Mouse (Mus musculus) cerebellum, adult 2 months (tissue): ENCODE measurements around the gene Ube2l6. TPM values are rescaled to one million over a fixed set of nuclear protein-coding genes. Genes with fewer than 3 reads are reported as not detected.
"Not testable (repeated sequence)": the region's sequence is repeated elsewhere in the genome, so short reads cannot be mapped to it uniquely, and the experiment has no call there.

Source experiments
- DNase-seq, 2 experiments: peaks; one replicate each; pipeline ENCODE4 v3.0.0; 2021
- H3K27ac ChIP-seq: fragments of 200-500 bp; 2 replicates; pipeline ENCODE4 v1.5.1; 2012; ENCODE audit warnings: low read length, control low read depth, inconsistent platforms; ENCODE audit not compliant: insufficient read depth
- H3K27me3 ChIP-seq: fragments of 200-500 bp; 2 replicates; pipeline ENCODE4 v1.6.1; 2012; ENCODE audit warnings: inconsistent platforms, mild to moderate bottlenecking, low read length, moderate library complexity; ENCODE audit not compliant: control insufficient read depth, insufficient read depth
- H3K4me1 ChIP-seq: fragments of 200-500 bp; 2 replicates; pipeline ENCODE4 v1.6.1; 2011; ENCODE audit warnings: low read length; ENCODE audit not compliant: control insufficient read depth, insufficient read depth
- H3K4me3 ChIP-seq: fragments of 200-500 bp; replicated peaks from 2 replicates; pipeline ENCODE3; 2011; ENCODE audit warnings: mild to moderate bottlenecking, low read depth, low read length, control low read depth; ENCODE audit not compliant: insufficient read depth
- CTCF ChIP-seq: fragments of 200-500 bp; IDR thresholded peaks from 2 replicates; pipeline ENCODE4 v1.5.1; 2011; ENCODE audit warnings: low read depth, mild to moderate bottlenecking, control low read depth, low read length, moderate library complexity, borderline replicate concordance; ENCODE audit not compliant: insufficient read depth
- POLR2A ChIP-seq: fragments of 200-500 bp; IDR thresholded peaks from 2 replicates; pipeline ENCODE4 v1.6.1; 2011; ENCODE audit warnings: low read length, control low read depth, borderline replicate concordance; ENCODE audit not compliant: insufficient read depth
- WGBS: fragments of 180-500 bp; shearing (Covaris S2); methylation state at CpG from one replicate; pipeline ENCODE4 v1.1.7; 2018; 5-methylcytosine and 5-hydroxymethylcytosine counted together
- polyA plus RNA-seq: library from polyadenylated mRNA; depleted of rRNA; stranded (reverse); fragments of >200 nt; gene quantifications from 2 replicates; pipeline ENCODE4 v1.2.3, GENCODE M21; 2012

Ube2l6 gene
- polyA plus RNA-seq, 1 experiment: 7.8 TPM

DNA sequence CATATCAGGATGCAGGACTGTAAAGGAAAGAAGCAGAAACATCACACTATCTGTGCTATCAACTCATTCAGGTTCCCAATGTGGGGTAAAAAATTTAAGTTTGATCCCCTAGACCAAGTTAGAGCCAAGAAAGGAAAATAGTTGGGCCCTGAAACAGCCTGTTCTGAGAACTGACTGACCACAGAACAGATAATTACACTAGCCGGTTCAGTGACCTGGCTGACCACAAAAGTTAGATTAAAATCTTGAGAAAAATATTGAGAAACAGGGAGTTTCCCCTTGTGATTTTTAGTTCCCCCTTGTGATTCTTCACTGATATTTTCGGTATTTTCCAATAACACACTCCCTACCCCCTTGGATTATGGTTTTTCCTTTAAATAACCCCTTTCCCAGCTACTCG is 4.8 kb upstream of the Ube2l6 start:
- Histone ChIP-seq H3K4me3 (no peak overlapping the region), H3K27ac (no peak overlapping the region), H3K27me3 (no peaks in the 10 kb centered on the region), H3K4me1 (no peaks in the 10 kb centered on the region)
- no peak for TF ChIP-seq POLR2A
- TF ChIP-seq CTCF: no peak
- DNase-seq: no peak
- 91% methylated on average over 3 of the region's 3 CpGs for WGBS

- WGBS: 4% methylated on average over 13 of the region's 13 CpGs
- TF ChIP-seq CTCF (peak; percentile 89), POLR2A (no peak)
- DNase-seq: peak; percentile 82 to 86
- Histone ChIP-seq H3K4me3 (peak overlapping the region; percentile 66), H3K27ac (peak overlapping the region; percentile 16; the same call in 1 of the 2 replicates), H3K4me1 (no peaks in the 10 kb centered on the region), H3K27me3 (no peaks in the 10 kb centered on the region)
Observed at GRCm38 (mm10) chr2:84797833-84798492, 665 bp upstream of the Ube2l6 start.

GRCm38 (mm10) chr2:84799041-84799561 is 473 bp downstream of the Ube2l6 start:
- H3K27ac ChIP-seq: no peak overlapping the region
- peak; percentile 64 to 72 for DNase-seq

GRCm38 (mm10) chr2:84800304-84800703 is 1.7 kb downstream of the Ube2l6 start:
- DNase-seq: no peak
- 88% methylated on average over 4 of the region's 4 CpGs for WGBS
- Histone ChIP-seq H3K4me3 (no peak overlapping the region), H3K27me3 (no peaks in the 10 kb centered on the region), H3K4me1 (no peaks in the 10 kb centered on the region), H3K27ac (no peak overlapping the region)
- TF ChIP-seq POLR2A (no peak), CTCF (no peak)

More at GRCm38 (mm10) chr2:84799041-84799561, 473 bp downstream of the Ube2l6 start:
- Histone ChIP-seq H3K4me1 (no peaks in the 10 kb centered on the region), H3K27me3 (no peaks in the 10 kb centered on the region), H3K4me3 (peak overlapping the region; percentile 66)
- WGBS: 0% methylated on average over 16 of the region's 16 CpGs
- TF ChIP-seq CTCF (peak; percentile 54; the same call in 1 of the 2 replicates), POLR2A (no peak)

DNA sequence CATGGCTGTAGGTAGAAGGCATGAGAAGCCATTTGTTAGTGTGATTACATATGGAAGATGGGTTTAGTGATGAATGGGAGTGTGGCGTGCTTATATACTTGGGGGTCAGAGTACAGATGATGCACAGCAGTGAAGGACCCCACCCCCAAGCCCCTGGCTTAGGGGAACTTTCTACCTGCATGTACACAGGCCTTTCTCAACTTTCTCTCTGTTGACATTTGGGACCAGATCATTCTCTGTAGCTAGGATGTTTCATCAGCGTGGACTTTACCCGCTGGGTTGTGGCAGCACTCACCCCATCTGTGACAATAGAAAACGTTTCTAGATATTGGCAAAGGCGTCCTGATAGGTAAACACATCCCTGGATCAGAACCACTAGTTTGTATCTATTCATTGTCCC is 2.6 kb downstream of the Ube2l6 start:
- not testable (repeated sequence) for H3K4me1 ChIP-seq, DNase-seq, H3K4me3 ChIP-seq, H3K27ac ChIP-seq, H3K27me3 ChIP-seq
- WGBS: 84% methylated on average over 5 of the region's 5 CpGs

GRCm38 (mm10) chr2:84803963-84804362 is 5.3 kb downstream of the Ube2l6 start:
- H3K4me1 ChIP-seq: no peaks in the 10 kb centered on the region
- no peak for DNase-seq
- no peak overlapping the region for H3K4me3 ChIP-seq
- H3K27me3 ChIP-seq: no peaks in the 10 kb centered on the region
- H3K27ac ChIP-seq: no peak overlapping the region
- no peak for TF ChIP-seq POLR2A
- TF ChIP-seq CTCF: no peak
- 89% methylated on average over 7 of the region's 7 CpGs for WGBS

GRCm38 (mm10) chr2:84806546-84806945 is 7.9 kb downstream of the Ube2l6 start:
- Histone ChIP-seq H3K27me3 (no peaks in the 10 kb centered on the region), H3K4me3 (no peak overlapping the region), H3K27ac (no peak overlapping the region), H3K4me1 (no peaks in the 10 kb centered on the region)
- no peak for DNase-seq
- 87% methylated on average over 5 of the region's 5 CpGs for WGBS
- TF ChIP-seq CTCF: no peak
- no peak for TF ChIP-seq POLR2A

DNA sequence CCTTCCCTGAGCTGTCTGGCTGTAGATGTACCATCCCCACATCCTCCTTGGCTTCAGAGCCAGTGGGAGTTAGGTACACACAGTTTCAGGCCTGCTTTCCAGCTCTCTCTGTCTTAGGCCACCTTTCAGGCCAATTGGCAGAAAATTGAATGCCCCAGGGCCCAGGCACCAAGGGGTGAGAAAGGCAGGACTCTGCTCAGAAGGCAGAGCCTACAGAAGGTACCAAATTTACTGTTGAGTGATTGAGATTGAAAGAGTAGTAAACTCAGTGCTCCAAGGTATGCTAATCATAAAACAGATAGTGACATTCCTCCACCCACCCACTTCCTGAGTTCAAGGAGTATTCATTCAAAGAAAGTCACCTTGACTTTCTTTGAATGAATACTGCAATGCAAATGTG is 10.7 kb downstream of the Ube2l6 start:
- TF ChIP-seq CTCF: no peak
- no peak for TF ChIP-seq POLR2A
- H3K4me1 ChIP-seq: no peaks in the 10 kb centered on the region
- H3K27ac ChIP-seq: no peak overlapping the region
- no peak overlapping the region for H3K4me3 ChIP-seq
- no peaks in the 10 kb centered on the region for H3K27me3 ChIP-seq
- no peak for DNase-seq
